Mouse (Mus musculus) frontal cortex, postnatal 36 days (tissue): ENCODE measurements around the gene Cd5.

ENCODE experiments used
- DNase-seq, 2 experiments: peaks; one replicate each; pipeline ENCODE4 v3.0.0; 2022; ENCODE audit warnings: low spot score in 2 of 2

Gene Cd5

GRCm38 (mm10) chr19:10758708-10759107 lies 19.9 kb upstream of the Cd5 start:
- DNase-seq = no peak

- no peak for DNase-seq
Measured at GRCm38 (mm10) chr19:10757526-10757925, 18.7 kb upstream of the Cd5 start.

- no peak for DNase-seq
Measured at GRCm38 (mm10) chr19:10757125-10757524, 18.3 kb upstream of the Cd5 start.

GRCm38 (mm10) chr19:10752646-10753045 lies 13.8 kb upstream of the Cd5 start:
- no peak for DNase-seq

GRCm38 (mm10) chr19:10752106-10752505 lies 13.3 kb upstream of the Cd5 start:
- DNase-seq = no peak

- no peak for DNase-seq
Measured at GRCm38 (mm10) chr19:10751607-10752006, 12.8 kb upstream of the Cd5 start.

- no peak for DNase-seq
Measured at GRCm38 (mm10) chr19:10750161-10750560, 11.4 kb upstream of the Cd5 start.

GRCm38 (mm10) chr19:10749295-10749694 lies 10.5 kb upstream of the Cd5 start:
- DNase-seq = no peak

- no peak for DNase-seq
Measured at GRCm38 (mm10) chr19:10748401-10749102, 9.8 kb upstream of the Cd5 start.

- no peak for DNase-seq
Measured at GRCm38 (mm10) chr19:10747718-10748117, 8.9 kb upstream of the Cd5 start.

- DNase-seq = no peak
Measured at GRCm38 (mm10) chr19:10747182-10747581, 8.4 kb upstream of the Cd5 start.

GRCm38 (mm10) chr19:10742565-10742964 lies 3.8 kb upstream of the Cd5 start:
- DNase-seq = no peak

- no peak for DNase-seq
Measured at GRCm38 (mm10) chr19:10742145-10742544, 3.3 kb upstream of the Cd5 start.

GRCm38 (mm10) chr19:10740641-10741440 lies 2.0 kb upstream of the Cd5 start:
- no peak for DNase-seq

GRCm38 (mm10) chr19:10739916-10740315 lies 1.1 kb upstream of the Cd5 start:
- no peak for DNase-seq

- DNase-seq = no peak
Measured at GRCm38 (mm10) chr19:10738038-10738437, 764 bp downstream of the Cd5 start.

- DNase-seq = no peak
Measured at GRCm38 (mm10) chr19:10735861-10736260, 2.9 kb downstream of the Cd5 start.

- no peak for DNase-seq
Measured at GRCm38 (mm10) chr19:10735061-10735460, 3.7 kb downstream of the Cd5 start.

- DNase-seq = no peak
Measured at GRCm38 (mm10) chr19:10734554-10734953, 4.2 kb downstream of the Cd5 start.

- no peak for DNase-seq
Measured at GRCm38 (mm10) chr19:10733501-10734127, 5.2 kb downstream of the Cd5 start.

GRCm38 (mm10) chr19:10732741-10733140 lies 6.1 kb downstream of the Cd5 start:
- DNase-seq = no peak

- no peak for DNase-seq
Measured at GRCm38 (mm10) chr19:10731975-10732374, 6.8 kb downstream of the Cd5 start.

- DNase-seq = peak in 1 of 2 experiments; percentile 28
Measured at GRCm38 (mm10) chr19:10730469-10730868, 8.3 kb downstream of the Cd5 start.
